Mouse (Mus musculus): ENCODE results near the gene Tns4.

The Tns4 gene

DNA sequence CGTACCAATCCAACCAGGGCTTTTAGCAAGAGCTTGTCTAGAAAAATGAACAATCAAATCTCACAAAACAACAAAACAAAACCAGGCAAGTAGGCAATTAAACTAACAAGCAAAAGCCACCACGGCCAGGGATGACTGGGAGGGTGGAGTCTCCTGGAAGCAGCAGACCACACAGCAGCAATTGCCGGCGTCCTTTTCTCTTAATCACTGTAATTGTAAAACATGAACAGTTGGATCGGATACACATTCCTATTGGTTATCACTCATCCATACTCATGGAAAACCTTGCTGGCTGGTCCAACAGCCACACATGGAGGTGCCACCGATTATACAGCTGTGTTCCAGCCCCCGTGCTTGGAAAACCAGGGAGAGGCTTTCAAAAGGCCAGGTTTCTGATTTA, 28.8 kb upstream of the Tns4 start:
- no peak for DNase-seq

DNA sequence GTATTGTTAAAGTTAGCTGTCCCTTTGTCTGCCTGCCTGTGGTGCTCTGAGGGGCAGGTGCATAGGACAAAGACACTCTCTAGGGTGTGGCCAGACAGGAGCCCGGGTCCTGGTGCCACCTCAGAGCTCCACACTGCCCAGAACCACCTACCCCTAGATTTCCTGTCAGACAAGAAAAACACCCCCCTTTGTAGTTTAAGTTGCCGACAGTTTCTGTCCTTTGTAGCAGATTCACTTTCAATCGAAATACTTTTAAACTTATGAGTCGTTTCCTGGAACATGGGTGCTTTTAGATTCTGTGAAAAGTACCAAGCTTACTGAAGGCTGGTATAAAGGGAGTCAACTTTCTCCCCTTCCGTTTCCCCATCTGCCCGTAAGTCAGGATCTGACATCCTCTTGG, 26.8 kb upstream of the Tns4 start:
- DNase-seq: no peak

DNA sequence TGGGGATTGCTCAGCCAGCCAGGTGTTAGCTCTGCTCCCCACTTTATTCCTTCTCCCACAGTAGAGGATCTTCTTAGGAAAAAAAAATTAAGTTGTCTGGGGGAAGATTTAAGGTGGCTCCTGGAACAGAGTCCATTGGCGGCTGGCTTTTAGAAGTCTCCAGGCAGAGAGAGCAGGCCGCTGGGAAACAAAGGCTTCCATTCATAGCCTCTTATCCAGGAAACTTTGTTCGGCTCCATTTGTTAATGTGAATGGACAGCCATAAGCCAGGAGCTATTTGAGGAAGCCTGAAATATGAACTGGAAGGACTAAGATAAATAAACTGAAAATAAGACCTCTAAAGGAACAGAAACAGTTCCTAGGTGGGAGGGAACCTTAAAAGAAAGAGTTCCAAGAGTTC, 24.0 kb upstream of the Tns4 start:
- DNase-seq: no peak

DNA sequence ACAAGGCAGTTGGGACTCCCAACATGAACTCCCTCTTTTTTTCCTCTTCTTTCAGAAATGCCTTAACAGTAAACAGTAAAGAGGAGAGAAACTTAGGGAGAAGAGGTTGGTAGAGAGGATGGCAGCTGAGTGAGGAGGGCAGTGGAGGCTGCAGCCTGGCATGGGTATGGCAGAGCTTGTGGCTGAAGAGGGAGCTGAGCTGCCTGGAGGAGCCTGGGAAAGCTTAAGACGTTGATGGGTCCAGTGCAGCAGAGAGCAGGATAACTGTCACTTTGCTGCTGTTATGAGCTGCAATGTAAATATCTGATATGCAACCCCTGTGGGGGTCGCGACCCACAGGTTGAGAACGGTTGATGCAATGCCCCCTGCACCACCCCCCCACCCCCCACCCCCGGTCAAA, 23.6 kb upstream of the Tns4 start:
- DNase-seq: no peak

DNA sequence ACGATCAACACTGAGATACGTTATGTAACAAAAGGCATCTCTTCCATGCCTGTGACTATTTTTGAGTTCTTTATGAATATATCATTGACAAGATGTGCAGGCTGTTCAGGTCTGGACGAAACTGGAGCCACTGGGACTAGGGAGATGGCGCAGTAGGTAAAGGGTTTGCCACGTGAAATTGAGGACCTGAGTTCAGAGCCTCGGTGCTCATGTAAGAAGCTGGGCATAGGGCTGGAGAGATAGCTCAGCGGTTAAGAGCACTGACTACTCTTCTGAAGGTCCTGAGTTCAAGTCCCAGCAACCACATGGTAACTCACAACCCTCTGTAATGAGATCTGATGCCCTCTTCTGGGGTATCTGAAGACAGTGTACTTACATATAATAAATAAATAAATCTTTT, 22.5 kb upstream of the Tns4 start:
- no peak for DNase-seq

DNA sequence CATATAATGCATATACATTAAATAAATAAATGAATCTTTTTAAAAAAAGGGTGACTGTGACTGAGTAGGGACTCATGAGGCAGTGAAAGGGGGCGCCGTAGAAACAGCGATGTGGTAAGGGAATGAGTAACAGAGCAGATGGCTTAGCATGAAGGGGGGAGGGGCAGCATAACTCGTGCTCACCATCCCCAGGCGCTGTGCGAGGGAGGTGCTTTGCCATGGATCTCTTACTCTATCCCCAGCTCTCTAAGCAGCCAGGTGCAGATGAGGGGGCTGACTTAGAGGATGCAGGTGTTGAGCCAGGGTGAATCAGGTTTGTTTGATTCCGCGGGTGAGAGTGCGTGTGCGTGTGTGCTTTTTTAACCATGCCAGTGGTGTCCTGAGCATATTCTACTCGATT, 22.0 kb upstream of the Tns4 start:
- DNase-seq: no peak

DNA sequence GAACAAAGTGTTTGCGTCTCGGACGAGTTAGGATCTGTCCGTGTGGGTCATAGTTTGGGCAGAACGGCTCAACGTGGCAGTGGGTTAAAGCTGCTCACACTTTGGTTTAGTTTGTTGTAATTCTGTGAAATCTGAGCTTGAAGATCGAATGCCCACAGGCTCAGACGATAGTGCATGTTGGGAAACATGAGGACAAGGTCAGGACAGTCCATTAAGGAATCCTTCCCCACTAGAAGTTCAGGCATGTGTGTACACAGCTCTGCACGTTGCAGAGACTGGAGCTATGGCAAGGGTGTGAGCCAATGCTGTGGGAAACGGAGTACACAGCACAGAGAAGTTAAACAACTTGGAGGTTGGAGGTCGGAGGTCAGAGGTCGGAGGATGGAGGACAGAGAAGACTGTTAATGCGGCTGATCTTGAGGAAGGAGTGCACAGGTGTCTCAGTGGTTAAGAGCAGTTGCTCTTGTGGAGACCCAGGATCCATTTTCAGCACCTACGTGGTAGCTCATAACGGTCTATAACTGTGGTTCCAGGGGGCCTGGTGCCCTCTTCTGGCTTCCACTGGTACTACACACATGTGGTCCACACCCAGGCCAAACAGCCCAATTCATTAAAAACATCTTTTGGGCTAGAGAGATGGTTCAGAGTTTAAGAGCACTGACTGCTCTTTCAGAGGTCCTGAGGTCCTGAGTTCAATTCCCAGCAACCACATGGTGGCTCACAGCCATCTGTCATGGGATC, 21.4 kb upstream of the Tns4 start:
- no peak for DNase-seq

DNA sequence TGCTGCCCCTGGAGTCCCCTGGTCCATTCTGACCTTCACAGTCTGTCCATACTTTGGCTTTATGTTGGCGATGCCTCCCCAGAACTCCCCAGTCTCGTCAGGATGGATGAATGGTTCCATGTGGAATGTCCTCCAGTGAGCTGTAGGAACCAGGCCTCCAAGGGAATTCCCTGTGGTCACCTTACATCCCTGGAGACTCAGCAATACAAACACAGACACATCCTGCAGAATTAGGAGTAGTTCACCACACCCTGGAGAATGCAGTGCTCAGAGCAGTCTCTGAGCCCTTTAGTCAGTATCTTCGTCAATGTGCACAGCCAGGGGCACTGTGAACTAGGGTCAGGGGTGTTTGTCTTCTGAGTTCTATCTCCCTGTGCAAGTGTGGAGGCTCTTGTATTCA, 19.2 kb upstream of the Tns4 start:
- no peak for DNase-seq

DNA sequence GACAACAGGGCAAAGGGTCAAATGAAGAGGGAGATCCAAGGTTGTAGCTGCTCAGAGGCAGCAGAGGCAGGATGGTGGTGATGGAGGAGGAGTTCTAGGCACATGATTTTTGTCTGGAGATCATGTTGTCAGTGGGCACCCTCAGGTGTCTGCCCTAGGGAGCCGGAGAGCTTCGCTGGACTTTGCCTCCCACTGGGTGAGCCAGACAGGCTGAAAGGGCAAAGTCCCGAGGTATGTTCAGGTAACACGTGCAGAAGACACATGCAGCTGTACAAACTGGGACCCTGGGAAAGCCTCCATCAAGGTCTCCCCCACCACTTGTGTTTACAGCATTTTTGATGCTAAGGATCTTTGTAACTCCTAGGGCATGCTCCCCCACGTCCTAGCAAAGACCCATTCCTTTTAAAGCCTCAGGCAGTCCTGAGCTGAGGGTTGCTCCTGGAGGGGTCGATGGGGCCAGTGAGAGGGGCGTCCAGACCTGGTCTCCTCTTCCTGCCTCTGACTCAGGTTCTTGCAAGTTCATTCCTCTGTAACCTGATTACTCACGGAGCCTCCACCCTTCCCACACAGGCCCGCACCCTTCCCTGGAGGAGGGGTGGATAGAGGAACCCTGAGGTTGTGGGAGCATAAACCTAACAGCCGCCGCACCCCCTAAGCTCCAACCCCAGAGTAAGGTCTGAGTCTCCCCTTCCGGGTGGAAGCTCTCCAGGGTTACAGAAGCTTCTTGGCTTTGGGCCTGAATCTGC, 17.0 kb upstream of the Tns4 start:
- no peak for DNase-seq

DNA sequence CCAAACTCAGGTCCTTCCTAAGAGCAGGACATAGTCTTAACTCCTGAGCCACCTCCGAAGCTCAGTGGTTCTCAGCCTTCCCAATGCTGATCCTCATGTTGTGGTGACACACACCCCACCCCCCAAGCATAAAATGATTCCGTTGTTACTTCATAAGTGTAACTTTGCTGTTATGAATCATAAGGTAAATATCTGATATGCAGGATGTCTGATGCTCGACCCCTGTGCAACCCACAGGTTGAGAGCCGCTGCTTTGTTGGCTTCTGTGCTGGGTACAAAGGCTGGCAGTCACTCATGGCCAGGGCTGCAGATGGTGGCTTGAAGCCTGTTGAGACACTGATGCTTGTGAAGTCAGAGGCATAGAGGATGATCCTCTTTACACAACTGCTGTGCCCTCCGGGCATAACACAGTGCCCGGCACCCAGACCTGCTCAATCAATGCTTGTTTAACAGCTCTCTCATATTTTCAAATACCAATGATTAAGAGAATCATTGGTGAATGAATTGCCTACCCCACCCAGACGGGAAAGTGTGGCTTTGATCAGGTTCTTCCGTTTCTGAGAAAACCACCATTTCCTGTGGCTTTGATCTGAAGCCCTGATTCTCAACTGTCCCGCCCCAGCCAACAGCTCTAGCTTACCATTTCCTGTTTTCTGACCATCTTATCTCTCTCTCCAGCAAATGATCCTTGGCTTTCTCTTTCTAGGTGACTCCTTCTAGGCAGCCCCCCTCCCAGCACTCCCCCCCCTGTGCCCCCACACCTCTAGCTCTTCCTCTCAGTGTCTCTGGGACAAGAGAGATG, 15.7 kb upstream of the Tns4 start:
- DNase-seq: peak in 1 of 2 experiments; percentile 28

DNA sequence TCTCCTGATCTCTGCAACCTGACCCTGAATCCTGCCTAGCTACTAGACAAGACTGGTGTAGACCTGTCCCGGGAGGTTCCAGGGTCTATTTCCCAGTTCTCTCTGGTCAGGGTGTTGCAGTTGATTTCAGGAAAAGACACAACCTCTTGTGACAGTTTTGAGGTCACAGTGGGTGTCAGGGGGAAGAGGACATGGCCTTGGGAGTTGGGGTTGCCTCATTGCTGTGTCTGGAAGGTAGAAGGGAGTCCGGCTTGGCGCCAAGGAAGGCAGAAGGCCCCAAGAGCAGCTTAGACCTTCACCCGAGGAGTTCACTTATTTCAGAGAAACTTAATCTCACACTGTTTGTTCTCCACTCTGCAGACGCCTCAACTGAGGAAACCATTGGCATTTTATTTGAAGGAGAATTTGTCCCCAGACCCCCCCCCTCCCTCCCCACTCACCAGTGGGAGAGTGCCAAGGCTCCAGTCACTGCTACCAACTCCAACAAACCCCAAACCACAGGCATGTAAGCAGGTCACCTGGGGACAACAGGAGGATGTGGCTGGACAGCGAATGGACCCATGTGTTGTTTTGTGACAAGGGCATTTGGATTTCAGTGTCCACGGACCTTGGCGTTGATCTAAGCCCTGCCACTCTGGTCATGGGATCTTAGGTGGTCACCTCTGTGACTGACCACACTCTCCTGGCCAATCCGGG, 13.6 kb upstream of the Tns4 start:
- no peak for DNase-seq

DNA sequence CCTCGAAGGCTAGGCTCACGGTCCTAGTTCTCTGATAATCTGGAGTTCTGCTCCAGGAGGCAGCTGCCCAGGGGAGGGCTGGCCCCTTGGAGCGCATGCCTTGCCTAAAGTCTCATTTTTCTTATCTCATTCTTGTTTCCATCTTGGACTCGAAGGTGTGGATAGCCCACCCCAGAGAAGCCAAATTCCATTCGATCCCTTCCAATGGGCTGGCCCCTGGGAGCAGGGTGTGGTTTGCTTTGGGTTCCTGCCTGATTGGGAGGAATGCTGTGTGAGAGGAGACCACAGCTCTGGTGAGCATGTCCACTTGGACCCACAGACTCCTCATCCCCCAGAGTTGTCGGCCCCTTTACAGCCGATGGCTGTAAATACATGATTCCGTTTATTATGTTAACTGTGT, 12.6 kb upstream of the Tns4 start:
- DNase-seq: no peak

DNA sequence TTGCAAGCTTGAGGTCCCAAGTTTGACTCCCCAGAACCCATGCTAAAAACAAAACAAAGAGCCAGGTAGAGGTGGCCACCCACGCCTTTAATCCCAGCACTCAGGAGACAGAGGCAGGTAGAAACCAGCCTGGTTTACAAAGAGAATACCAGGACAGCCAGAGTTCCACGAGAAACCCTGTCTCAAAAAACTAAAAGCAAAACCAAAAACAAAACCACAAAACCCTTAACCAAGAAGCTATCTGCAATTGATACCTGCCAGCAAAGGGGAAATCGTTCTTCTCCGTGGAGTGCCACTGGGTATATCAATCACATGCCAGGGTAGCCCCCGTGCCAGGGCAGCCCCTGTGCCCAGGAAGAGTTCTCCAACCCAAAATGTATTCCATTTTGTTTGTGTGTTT, 11.1 kb upstream of the Tns4 start:
- no peak for DNase-seq

- DNase-seq: peak in 1 of 2 experiments; percentile 39
These were observed 10.4 kb upstream of the Tns4 start for GRCm38 (mm10) chr11:99099516-99099915.

- no peak for DNase-seq
These were observed 9.8 kb upstream of the Tns4 start for GRCm38 (mm10) chr11:99098924-99099323.

- DNase-seq: no peak
These were observed 8.1 kb upstream of the Tns4 start for GRCm38 (mm10) chr11:99096996-99097774.

DNA sequence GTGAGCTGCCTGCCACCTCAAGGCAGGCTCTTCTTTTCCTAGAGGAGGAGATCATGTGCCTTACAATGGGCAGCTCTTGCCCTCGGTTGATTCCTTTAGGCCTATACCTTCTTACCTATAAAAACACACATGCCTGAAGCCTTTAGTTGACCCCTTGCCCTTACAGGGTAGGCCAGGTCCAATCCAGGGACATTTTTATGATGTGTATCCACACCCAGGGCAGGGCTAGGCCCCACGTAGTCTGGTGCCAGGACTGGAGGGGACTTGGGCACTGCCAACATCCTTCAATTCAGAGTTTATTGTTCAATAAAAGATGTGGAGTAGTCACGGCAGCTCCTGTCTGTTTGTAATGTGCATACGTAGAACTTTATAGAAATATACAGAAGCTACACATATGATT, 7.3 kb upstream of the Tns4 start:
- DNase-seq: no peak

- DNase-seq: no peak
These were observed 6.7 kb upstream of the Tns4 start for GRCm38 (mm10) chr11:99095759-99096158.

GRCm38 (mm10) chr11:99094911-99095676, 6.0 kb upstream of the Tns4 start:
- DNase-seq: no peak

- DNase-seq: no peak
These were observed 4.6 kb upstream of the Tns4 start for GRCm38 (mm10) chr11:99093740-99094139.

GRCm38 (mm10) chr11:99091666-99092065, 2.6 kb upstream of the Tns4 start:
- DNase-seq: no peak

- DNase-seq: no peak
These were observed 1.3 kb upstream of the Tns4 start for GRCm38 (mm10) chr11:99090391-99090790.
